Mouse (Mus musculus) E14TG2a.4 (cell line): Measurements from ENCODE around the gene Gng12.

Experiments
- H3K27me3 ChIP-seq: 2 replicates; pipeline ENCODE4 v1.6.1; 2014; ENCODE audit warnings: low read length, control low read depth; ENCODE audit not compliant: insufficient read depth
- H3K36me3 ChIP-seq: 2 replicates; pipeline ENCODE4 v1.6.1; 2014; ENCODE audit warnings: low read length, control low read depth; ENCODE audit not compliant: insufficient read depth
- H3K4me1 ChIP-seq: replicated peaks from 2 replicates; pipeline ENCODE4 v1.6.1; 2014; ENCODE audit warnings: low read depth, low read length, control low read depth
- H3K4me3 ChIP-seq: replicated peaks from 2 replicates; pipeline ENCODE4 v1.5.1; 2014; ENCODE audit warnings: mild to moderate bottlenecking, low read length
- H3K9me3 ChIP-seq: 2 replicates; pipeline ENCODE4 v1.6.1; 2014; ENCODE audit warnings: low read length, control low read depth
- CTCF ChIP-seq: conservative IDR thresholded peaks from 2 replicates; pipeline ENCODE4 v1.5.1; 2014; ENCODE audit warnings: low read length
- NANOG ChIP-seq: IDR thresholded peaks from 2 replicates; pipeline ENCODE4 v1.6.1; 2014; ENCODE audit warnings: borderline replicate concordance, low read length, mixed read lengths
- POU5F1 ChIP-seq: IDR thresholded peaks from 2 replicates; pipeline ENCODE4 v1.6.1; 2014; ENCODE audit warnings: low read length, borderline replicate concordance

Gng12 gene

GRCm38 (mm10) chr6:66944190-66945003 lies 48.2 kb downstream of the Gng12 start:
- TF ChIP-seq CTCF (no peak), NANOG (no peak), POU5F1 (no peak)
- Histone ChIP-seq H3K36me3 (no peaks in the 10 kb centered on the region), H3K4me1 (peaks cover 23% of the 10 kb centered on the region), H3K27me3 (no peaks in the 10 kb centered on the region), H3K9me3 (no peaks in the 10 kb centered on the region), H3K4me3 (no peak overlapping the region)

GRCm38 (mm10) chr6:66945004-66945356 lies 48.8 kb downstream of the Gng12 start:
- Histone ChIP-seq H3K27me3 (no peaks in the 10 kb centered on the region), H3K4me1 (peaks cover 23% of the 10 kb centered on the region), H3K4me3 (no peak overlapping the region), H3K9me3 (no peaks in the 10 kb centered on the region), H3K36me3 (no peaks in the 10 kb centered on the region)
- TF ChIP-seq CTCF (no peak), NANOG (no peak), POU5F1 (no peak)

GRCm38 (mm10) chr6:66948111-66948510 lies 51.9 kb downstream of the Gng12 start:
- no peak overlapping the region for H3K4me3 ChIP-seq
- H3K9me3 ChIP-seq = no peaks in the 10 kb centered on the region
- H3K36me3 ChIP-seq = no peaks in the 10 kb centered on the region
- TF ChIP-seq POU5F1 (no peak), NANOG (no peak)
- no peaks in the 10 kb centered on the region for H3K27me3 ChIP-seq
- H3K4me1 ChIP-seq = peaks cover 23% of the 10 kb centered on the region

GRCm38 (mm10) chr6:66948848-66949247 lies 52.7 kb downstream of the Gng12 start:
- H3K4me3 ChIP-seq = no peak overlapping the region
- H3K9me3 ChIP-seq = no peaks in the 10 kb centered on the region
- TF ChIP-seq POU5F1 (no peak), NANOG (no peak), CTCF (no peak)
- H3K27me3 ChIP-seq = no peaks in the 10 kb centered on the region
- H3K36me3 ChIP-seq = no peaks in the 10 kb centered on the region
- H3K4me1 ChIP-seq = peaks cover 18% of the 10 kb centered on the region

GRCm38 (mm10) chr6:66951726-66952418 lies 55.7 kb downstream of the Gng12 start:
- Histone ChIP-seq H3K36me3 (no peaks in the 10 kb centered on the region), H3K27me3 (no peaks in the 10 kb centered on the region), H3K4me3 (no peak overlapping the region), H3K4me1 (0 out of 2 replicates have a peak, but pooled peaks cover 3% of the 10 kb centered on the region), H3K9me3 (no peaks in the 10 kb centered on the region)
- no peak for TF ChIP-seq NANOG
- TF ChIP-seq POU5F1 = no peak
- no peak for TF ChIP-seq CTCF

- TF ChIP-seq CTCF (no peak), POU5F1 (no peak), NANOG (no peak)
- Histone ChIP-seq H3K9me3 (no peaks in the 10 kb centered on the region), H3K4me3 (no peak overlapping the region), H3K27me3 (no peaks in the 10 kb centered on the region), H3K36me3 (no peaks in the 10 kb centered on the region), H3K4me1 (0 out of 2 replicates have a peak, but pooled peaks cover 3% of the 10 kb centered on the region)
Observed at GRCm38 (mm10) chr6:66953951-66954519, 57.8 kb downstream of the Gng12 start.

- 0 out of 2 replicates have a peak, but pooled peaks cover 3% of the 10 kb centered on the region for H3K4me1 ChIP-seq
- no peaks in the 10 kb centered on the region for H3K36me3 ChIP-seq
- TF ChIP-seq CTCF (peak; percentile 81), NANOG (no peak)
- H3K4me3 ChIP-seq = no peak overlapping the region
- no peaks in the 10 kb centered on the region for H3K27me3 ChIP-seq
- no peaks in the 10 kb centered on the region for H3K9me3 ChIP-seq
Observed at GRCm38 (mm10) chr6:66955089-66955657, 59.0 kb downstream of the Gng12 start.

- Histone ChIP-seq H3K4me1 (0 out of 2 replicates have a peak, but pooled peaks cover 6% of the 10 kb centered on the region), H3K4me3 (no peak overlapping the region), H3K36me3 (no peaks in the 10 kb centered on the region), H3K27me3 (no peaks in the 10 kb centered on the region), H3K9me3 (no peaks in the 10 kb centered on the region)
- TF ChIP-seq NANOG (no peak), CTCF (no peak), POU5F1 (no peak)
Observed at GRCm38 (mm10) chr6:66958466-66959235, 62.5 kb downstream of the Gng12 start.
